Mouse (Mus musculus): ENCODE measurements around the gene Gpr153. TPM values are rescaled to one million over a fixed set of nuclear protein-coding genes. Genes with fewer than 3 reads are reported as not detected.

Gene Gpr153
- polyA plus RNA-seq, 1 experiment from 2014 or later: 11.1 TPM

DNA sequence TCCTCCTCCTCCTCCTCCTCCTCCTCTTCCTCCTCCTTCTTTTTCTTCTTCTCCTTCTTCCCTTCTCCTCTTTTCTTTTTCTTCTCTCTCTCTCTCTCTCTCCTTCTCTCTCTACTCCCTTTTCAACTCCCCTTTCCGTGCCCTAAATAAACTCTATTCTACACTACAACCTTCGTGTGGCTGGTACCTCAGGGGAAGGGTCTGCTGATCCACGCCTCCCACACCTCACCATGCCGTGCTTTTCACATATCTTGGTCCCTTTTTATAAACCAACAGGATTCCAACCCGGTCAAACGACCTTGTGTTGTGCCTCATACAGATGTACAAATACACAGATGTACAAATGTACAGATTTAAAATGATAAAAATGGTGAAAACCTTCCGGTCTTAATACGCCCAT is 22.3 kb downstream of the Gpr153 start:
- WGBS: 5% methylated on average over 8 of the region's 8 CpGs
- no peak overlapping the region for H3K9ac ChIP-seq (replicated peaks; ENCODE audit: low read depth)
- 0 out of 2 replicates have a peak overlapping the region, but pooled peaks have one; percentile 59 for H3K27ac ChIP-seq (ENCODE audit: low read length)
- H3K9me3 ChIP-seq (ENCODE audit: low read length): no peaks in the 10 kb centered on the region
- H3K4me3 ChIP-seq (ENCODE audit: low read depth, low read length): peak overlapping the region; percentile 92
- TF ChIP-seq CTCF (IDR thresholded peaks at IDR 0.05) (no peak), EP300 (IDR thresholded peaks at IDR 0.05) (no peak)
- peaks cover 22% of the 10 kb centered on the region for H3K27me3 ChIP-seq (replicated peaks; ENCODE audit: insufficient read depth, low read length)
- DNase-seq (ENCODE audit: low spot score): no peak
- H3K4me2 ChIP-seq (replicated peaks; ENCODE audit: low read depth, low read length): peak overlapping the region; percentile 71
- H3K4me1 ChIP-seq (ENCODE audit: insufficient read depth, low read depth, low read length): peaks cover 10% of the 10 kb centered on the region; the same call in 1 of the 2 replicates
- ATAC-seq: no peak
- no peaks in the 10 kb centered on the region for H3K36me3 ChIP-seq (ENCODE audit: insufficient read depth, low read length)

DNA sequence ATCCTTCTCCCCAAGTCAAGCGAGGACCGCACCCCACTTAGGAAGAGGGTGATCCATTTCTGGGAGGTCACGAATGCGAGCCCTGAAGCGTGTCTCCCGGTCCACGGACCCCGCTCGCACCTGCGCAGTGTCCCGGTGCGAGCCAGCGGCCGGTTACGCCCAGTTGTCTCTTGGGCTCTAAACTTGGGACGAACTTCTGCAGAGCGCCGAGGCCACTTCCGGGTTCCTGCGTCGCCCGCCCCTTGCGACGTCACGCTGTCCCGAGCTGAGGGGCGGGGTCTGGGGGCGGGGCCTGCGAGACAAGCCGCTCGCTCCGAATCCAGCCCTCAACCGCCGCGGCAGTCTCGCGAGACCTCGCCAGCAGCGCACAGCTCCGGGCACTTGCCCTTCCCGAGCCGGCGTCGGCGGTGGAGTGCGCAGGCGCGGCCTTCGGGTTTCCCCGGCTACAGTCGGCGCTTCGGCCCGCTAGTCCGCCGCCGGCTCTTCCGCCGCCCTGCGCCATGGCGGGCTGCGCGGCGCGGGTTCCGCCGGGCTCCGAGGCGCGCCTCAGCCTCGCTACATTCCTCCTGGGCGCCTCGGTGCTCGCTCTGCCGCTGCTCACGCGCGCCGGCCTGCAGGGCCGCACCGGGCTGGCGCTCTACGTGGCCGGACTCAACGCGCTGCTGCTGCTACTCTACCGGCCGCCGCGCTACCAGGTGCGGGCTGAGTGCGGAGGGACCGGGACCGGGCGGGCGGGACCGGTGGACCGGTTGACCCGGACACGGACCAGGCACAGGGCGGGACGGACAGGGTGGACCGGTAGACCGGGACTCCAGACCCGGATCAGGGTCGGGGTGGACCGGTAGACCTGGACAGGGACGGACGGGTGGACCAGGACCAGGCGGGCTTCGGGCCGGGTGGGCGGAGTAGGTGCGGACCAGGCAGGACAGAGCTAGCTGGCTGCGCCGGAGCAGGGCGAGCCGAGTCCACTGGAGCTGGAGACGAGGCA is 23.1 kb downstream of the Gpr153 start, which contains the start of gene Icmt:
Gene Icmt, plus strand, starts transcription at position 354 of the 988 bp plus-strand sequence.
- TF ChIP-seq CTCF (IDR thresholded peaks at IDR 0.05): no peak
- Histone ChIP-seq H3K4me3 (ENCODE audit: low read depth, low read length) (peak within 1 kb of the TSS; percentile 92), H3K4me1 (ENCODE audit: insufficient read depth, low read depth, low read length) (peaks cover 10% of the 10 kb centered on the region; the same call in 1 of the 2 replicates), H3K27me3 (replicated peaks; ENCODE audit: insufficient read depth, low read length) (peaks cover 15% of the 10 kb centered on the region; the same call in 1 of the 2 replicates), H3K27ac (ENCODE audit: low read length) (peak within 1 kb of the TSS; percentile 87), H3K36me3 (ENCODE audit: insufficient read depth, low read length) (no peaks in the 10 kb centered on the region), H3K4me2 (replicated peaks; ENCODE audit: low read depth, low read length) (peak within 1 kb of the TSS; percentile 89), H3K9me3 (ENCODE audit: low read length) (no peaks in the 10 kb centered on the region), H3K9ac (replicated peaks; ENCODE audit: low read depth) (peak within 1 kb of the TSS; percentile 96)
- ATAC-seq (peak; percentile 96), DNase-seq (ENCODE audit: low spot score) (peak; percentile 99)
- under 1% methylated on average over 103 of the region's 119 CpGs for WGBS

DNA sequence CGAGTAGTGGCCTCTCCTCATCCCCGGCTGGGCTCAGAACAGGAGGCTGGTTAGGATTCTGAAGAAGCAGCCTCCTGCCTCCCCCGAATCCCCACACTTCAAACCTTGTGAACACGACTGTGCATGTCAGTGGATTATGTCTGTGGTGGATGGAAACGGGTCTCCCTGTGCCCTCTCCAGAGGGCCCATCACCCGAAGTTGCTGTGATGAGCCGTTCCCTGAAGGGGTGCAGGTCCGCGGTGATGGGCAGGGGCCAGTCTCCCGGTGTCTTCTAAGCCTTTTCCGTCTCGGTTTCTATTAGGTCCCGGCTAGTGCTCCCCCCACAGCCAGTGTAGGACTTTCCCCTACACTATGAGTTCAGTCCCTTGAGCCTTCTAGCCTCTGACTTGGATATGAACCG is 24.8 kb downstream of the Gpr153 start:
- TF ChIP-seq CTCF (IDR thresholded peaks at IDR 0.05): no peak
- H3K4me3 ChIP-seq (ENCODE audit: low read depth, low read length): no peak overlapping the region
- no peak overlapping the region for H3K4me2 ChIP-seq (replicated peaks; ENCODE audit: low read depth, low read length)
- 83% methylated on average over 14 of the region's 14 CpGs for WGBS
- ATAC-seq (no peak), DNase-seq (ENCODE audit: low spot score) (no peak)
- H3K9ac ChIP-seq (replicated peaks; ENCODE audit: low read depth): no peak overlapping the region
- H3K27ac ChIP-seq (ENCODE audit: low read length): no peak overlapping the region
- 0 out of 2 replicates have a peak, but pooled peaks cover 2% of the 10 kb centered on the region for H3K27me3 ChIP-seq (replicated peaks; ENCODE audit: insufficient read depth, low read length)
- H3K9me3 ChIP-seq (ENCODE audit: low read length): no peaks in the 10 kb centered on the region
- no peaks in the 10 kb centered on the region for H3K36me3 ChIP-seq (ENCODE audit: insufficient read depth, low read length)
- peaks cover 10% of the 10 kb centered on the region; the same call in 1 of the 2 replicates for H3K4me1 ChIP-seq (ENCODE audit: insufficient read depth, low read depth, low read length)

DNA sequence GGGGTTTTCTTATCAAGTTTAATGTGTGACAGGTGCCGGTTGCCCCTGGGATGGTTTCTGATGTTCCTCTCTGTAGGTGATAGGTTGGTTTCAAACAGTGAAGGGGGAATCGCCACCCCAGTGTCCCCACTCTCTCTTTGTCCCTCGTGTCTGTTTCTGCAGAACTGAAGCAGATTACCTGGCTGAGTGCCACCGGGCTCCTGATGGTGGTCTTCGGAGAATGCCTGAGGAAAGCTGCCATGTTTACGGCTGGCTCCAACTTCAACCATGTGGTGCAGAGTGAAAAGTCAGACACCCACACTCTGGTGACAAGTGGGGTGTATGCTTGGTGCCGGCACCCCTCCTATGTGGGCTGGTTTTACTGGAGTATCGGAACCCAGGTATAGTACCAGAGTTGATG is 26.3 kb downstream of the Gpr153 start:
- no peak for TF ChIP-seq EP300 (IDR thresholded peaks at IDR 0.05)
- TF ChIP-seq CTCF (IDR thresholded peaks at IDR 0.05): no peak
- Histone ChIP-seq H3K36me3 (ENCODE audit: insufficient read depth, low read length) (no peaks in the 10 kb centered on the region), H3K27ac (ENCODE audit: low read length) (no peak overlapping the region), H3K4me1 (ENCODE audit: insufficient read depth, low read depth, low read length) (peaks cover 10% of the 10 kb centered on the region; the same call in 1 of the 2 replicates), H3K4me2 (replicated peaks; ENCODE audit: low read depth, low read length) (no peak overlapping the region), H3K9ac (replicated peaks; ENCODE audit: low read depth) (no peak overlapping the region), H3K4me3 (ENCODE audit: low read depth, low read length) (no peak overlapping the region), H3K27me3 (replicated peaks; ENCODE audit: insufficient read depth, low read length) (no peaks in the 10 kb centered on the region), H3K9me3 (ENCODE audit: low read length) (no peaks in the 10 kb centered on the region)
- ATAC-seq (no peak), DNase-seq (ENCODE audit: low spot score) (no peak)
- 92% methylated on average over 8 of the region's 8 CpGs for WGBS

DNA sequence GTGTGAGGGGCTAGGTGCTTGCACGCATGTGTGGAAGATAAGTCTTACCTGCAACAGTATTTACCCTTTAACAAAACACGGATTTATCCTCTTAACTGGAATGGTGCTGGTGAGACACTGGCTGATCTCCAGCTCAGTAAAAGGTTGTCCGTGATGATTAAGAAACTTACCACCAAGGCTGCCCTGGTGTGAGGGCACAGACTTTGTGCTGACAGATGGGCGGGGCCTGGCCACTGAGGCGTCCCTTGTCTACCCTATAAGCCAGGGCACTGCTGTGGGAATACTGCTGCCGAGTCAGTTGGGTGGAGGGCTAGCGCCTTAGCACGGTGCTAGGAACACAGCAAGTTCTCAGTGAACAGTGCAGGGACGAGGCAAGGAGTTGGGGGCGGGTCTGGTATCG is 28.0 kb downstream of the Gpr153 start:
- H3K4me2 ChIP-seq (replicated peaks; ENCODE audit: low read depth, low read length): no peak overlapping the region
- no peaks in the 10 kb centered on the region for H3K36me3 ChIP-seq (ENCODE audit: insufficient read depth, low read length)
- WGBS: 73% methylated on average over 11 of the region's 11 CpGs
- no peak overlapping the region for H3K4me3 ChIP-seq (ENCODE audit: low read depth, low read length)
- H3K27me3 ChIP-seq (replicated peaks; ENCODE audit: insufficient read depth, low read length): no peaks in the 10 kb centered on the region
- no peaks in the 10 kb centered on the region for H3K9me3 ChIP-seq (ENCODE audit: low read length)
- H3K4me1 ChIP-seq (ENCODE audit: insufficient read depth, low read depth, low read length): peaks cover 10% of the 10 kb centered on the region; the same call in 1 of the 2 replicates
- ATAC-seq (no peak), DNase-seq (ENCODE audit: low spot score) (no peak)
- H3K27ac ChIP-seq (ENCODE audit: low read length): no peak overlapping the region
- no peak for TF ChIP-seq EP300 (IDR thresholded peaks at IDR 0.05)
- TF ChIP-seq CTCF (IDR thresholded peaks at IDR 0.05): no peak
- H3K9ac ChIP-seq (replicated peaks; ENCODE audit: low read depth): no peak overlapping the region

DNA sequence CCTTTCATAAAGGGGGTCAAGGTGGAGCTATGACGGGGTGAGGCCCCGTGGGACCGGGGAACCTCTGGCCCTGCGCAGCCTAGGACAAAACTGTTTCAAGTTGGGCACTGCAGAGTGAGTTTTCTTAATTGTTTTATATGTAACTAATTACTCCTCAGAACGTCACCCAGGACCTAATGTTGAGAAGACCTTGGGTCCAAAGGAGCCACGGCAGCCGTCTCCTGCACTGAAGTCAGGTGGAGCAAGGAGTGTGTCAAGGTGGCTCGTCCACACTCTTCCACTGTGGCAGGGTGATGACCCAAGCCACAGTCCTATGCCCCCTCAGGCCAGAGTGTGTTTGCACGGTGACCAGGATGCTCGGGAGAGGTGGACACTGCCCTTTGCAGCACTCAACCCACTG is 29.1 kb downstream of the Gpr153 start:
- 89% methylated on average over 10 of the region's 10 CpGs for WGBS
- Histone ChIP-seq H3K4me2 (replicated peaks; ENCODE audit: low read depth, low read length) (no peak overlapping the region), H3K4me3 (ENCODE audit: low read depth, low read length) (no peak overlapping the region), H3K36me3 (ENCODE audit: insufficient read depth, low read length) (no peaks in the 10 kb centered on the region), H3K9me3 (ENCODE audit: low read length) (no peaks in the 10 kb centered on the region), H3K4me1 (ENCODE audit: insufficient read depth, low read depth, low read length) (peaks cover 5% of the 10 kb centered on the region; the same call in 1 of the 2 replicates), H3K9ac (replicated peaks; ENCODE audit: low read depth) (no peak overlapping the region), H3K27me3 (replicated peaks; ENCODE audit: insufficient read depth, low read length) (no peaks in the 10 kb centered on the region), H3K27ac (ENCODE audit: low read length) (no peak overlapping the region)
- ATAC-seq (no peak), DNase-seq (ENCODE audit: low spot score) (no peak)
- no peak for TF ChIP-seq EP300 (IDR thresholded peaks at IDR 0.05)
- no peak for TF ChIP-seq CTCF (IDR thresholded peaks at IDR 0.05)

Data from lung, postnatal 0 days (tissue).